Mouse (Mus musculus): ENCODE results near the gene Tnfrsf17.
"Not testable (repeated sequence)": the region's sequence is repeated elsewhere in the genome, so short reads cannot be mapped to it uniquely, and the experiment has no call there.

Tnfrsf17 gene

GRCm38 (mm10) chr16:11313512-11313911 is at the start of gene Tnfrsf17:
Gene Tnfrsf17 (plus strand): TSS chr16:11313812.
- DNase-seq: no peak

GRCm38 (mm10) chr16:11266556-11266955 is 47.1 kb upstream of the Tnfrsf17 start:
- peak in 1 of 2 experiments; percentile 19 for DNase-seq

GRCm38 (mm10) chr16:11269808-11270207 is 43.8 kb upstream of the Tnfrsf17 start:
- no peak for DNase-seq

GRCm38 (mm10) chr16:11270642-11271041 is 43.0 kb upstream of the Tnfrsf17 start:
- DNase-seq: no peak

- no peak for DNase-seq
Observed at GRCm38 (mm10) chr16:11271073-11271472, 42.5 kb upstream of the Tnfrsf17 start.

- no peak for DNase-seq
Observed at GRCm38 (mm10) chr16:11276888-11277287, 36.7 kb upstream of the Tnfrsf17 start.

GRCm38 (mm10) chr16:11278778-11279177 is 34.8 kb upstream of the Tnfrsf17 start:
- no peak for DNase-seq

GRCm38 (mm10) chr16:11282655-11283232 is 30.9 kb upstream of the Tnfrsf17 start:
- DNase-seq: no peak

GRCm38 (mm10) chr16:11284881-11285280 is 28.7 kb upstream of the Tnfrsf17 start:
- DNase-seq: no peak

GRCm38 (mm10) chr16:11285949-11286348 is 27.7 kb upstream of the Tnfrsf17 start:
- no peak for DNase-seq

GRCm38 (mm10) chr16:11288873-11289272 is 24.7 kb upstream of the Tnfrsf17 start:
- DNase-seq: not testable (repeated sequence)

GRCm38 (mm10) chr16:11295583-11295982 is 18.0 kb upstream of the Tnfrsf17 start:
- not testable (repeated sequence) for DNase-seq

GRCm38 (mm10) chr16:11297700-11298099 is 15.9 kb upstream of the Tnfrsf17 start:
- DNase-seq: peak; percentile 30 to 49

GRCm38 (mm10) chr16:11303741-11304140 is 9.9 kb upstream of the Tnfrsf17 start:
- DNase-seq: no peak

- DNase-seq: no peak
Observed at GRCm38 (mm10) chr16:11305531-11305930, 8.1 kb upstream of the Tnfrsf17 start.

GRCm38 (mm10) chr16:11315786-11316320 is 2.2 kb downstream of the Tnfrsf17 start:
- DNase-seq: no peak

GRCm38 (mm10) chr16:11316748-11317147 is 3.1 kb downstream of the Tnfrsf17 start:
- DNase-seq: peak in 1 of 2 experiments; percentile 25

GRCm38 (mm10) chr16:11317324-11317723 is 3.7 kb downstream of the Tnfrsf17 start:
- peak in 1 of 2 experiments; percentile 11 for DNase-seq

GRCm38 (mm10) chr16:11322409-11323323 is 9.1 kb downstream of the Tnfrsf17 start, which contains the start of gene Snx29:
Gene Snx29 (plus strand): TSS chr16:11322908.
- DNase-seq: peak; percentile 99

GRCm38 (mm10) chr16:11323324-11324051 is 9.9 kb downstream of the Tnfrsf17 start:
- DNase-seq: peak; percentile 18 to 41

GRCm38 (mm10) chr16:11330081-11330800 is 16.6 kb downstream of the Tnfrsf17 start:
- DNase-seq: no peak

- DNase-seq: no peak
Observed at GRCm38 (mm10) chr16:11331030-11331429, 17.4 kb downstream of the Tnfrsf17 start.

Data from kidney, postnatal 4 days (tissue).